In the genomic region with DNA sequence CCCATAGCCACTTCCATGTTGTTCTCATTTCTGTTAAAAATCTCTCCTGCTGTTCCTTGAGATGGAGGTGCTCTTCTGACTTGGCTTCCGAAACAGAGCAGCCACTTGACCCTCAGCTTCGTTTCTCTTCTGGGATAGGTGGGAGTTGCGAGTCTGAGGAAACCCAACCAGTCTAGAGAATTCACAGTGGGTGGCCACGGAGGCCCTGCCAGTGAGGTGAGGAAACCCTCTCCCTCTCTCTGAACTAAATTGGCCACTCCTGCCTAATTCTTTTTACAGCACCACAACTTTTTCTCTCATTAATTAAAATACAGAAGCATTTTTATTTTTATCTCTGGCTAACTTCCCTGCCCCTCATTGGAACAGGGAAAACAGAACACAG, we compare ENCODE assay signal across 11 mouse cellular contexts.
A peak's percentile ranks its signal among the peaks of the same experiment; 100 is the strongest.
DNase-seq lines count a peak whose midpoint lies in the region; ATAC-seq and TF ChIP-seq lines count a peak whose summit lies in the region.
"Had no signal": no experiment of that assay in that cellular context is flagged by ENCODE, and none has a peak within 500 bp of the region (broad histone marks: within the 10 kb centered on the region; RNA-seq: fewer than 3 reads in every experiment).

No protein-coding gene starts in this region.

- H3K36me3 ChIP-seq in embryonic facial prominence, embryonic 13.5 days, result no peaks in the 10 kb centered on the region
- no peaks in the 10 kb centered on the region for H3K36me3 ChIP-seq in embryonic facial prominence, embryonic 10.5 days (replicated peaks)
- H3K36me3 ChIP-seq in forebrain, embryonic 12.5 days (replicated peaks), result no peaks in the 10 kb centered on the region
- H3K36me3 ChIP-seq in hindbrain, embryonic 14.5 days (replicated peaks; ENCODE audit: control insufficient read depth, insufficient read depth), result no peaks in the 10 kb centered on the region
- H3K36me3 ChIP-seq in midbrain, embryonic 16.5 days (ENCODE audit: control insufficient read depth, insufficient read depth, low read length), result no peaks in the 10 kb centered on the region
- no peaks in the 10 kb centered on the region for H3K36me3 ChIP-seq in heart, adult 2 months (ENCODE audit: control insufficient read depth, insufficient read depth, low read length)
- H3K36me3 ChIP-seq: heart, embryonic 15.5 days; intestine, embryonic 15.5 days; limb, embryonic 13.5 days had no signal

- 40% methylated on average over 4 of the region's 4 CpGs for WGBS in embryonic facial prominence, embryonic 13.5 days
- 45% methylated on average over 4 of the region's 4 CpGs for WGBS in embryonic facial prominence, embryonic 10.5 days
- WGBS in forebrain, embryonic 12.5 days, result 50% methylated on average over 4 of the region's 4 CpGs
- WGBS in hindbrain, embryonic 14.5 days, result 53% methylated on average over 4 of the region's 4 CpGs
- WGBS in midbrain, embryonic 16.5 days, result 44% methylated on average over 4 of the region's 4 CpGs
- WGBS in heart, adult 2 months, result 38% methylated on average over 4 of the region's 4 CpGs

- no peak for TF ChIP-seq EP300 in heart, adult 2 months (IDR thresholded peaks at IDR 0.05; ENCODE audit: insufficient read depth, low read depth, low read length)

- H3K4me3 ChIP-seq in embryonic facial prominence, embryonic 13.5 days, result peak overlapping the region; percentile 38; the same call in 1 of the 2 replicates
- no peak overlapping the region for H3K4me3 ChIP-seq in embryonic facial prominence, embryonic 10.5 days
- peak overlapping the region; percentile 51; the same call in 1 of the 2 replicates for H3K4me3 ChIP-seq in forebrain, embryonic 12.5 days (replicated peaks)
- H3K4me3 ChIP-seq in hindbrain, embryonic 14.5 days (replicated peaks; ENCODE audit: low read length), result peak overlapping the region; percentile 54
- peak overlapping the region; percentile 69 for H3K4me3 ChIP-seq in midbrain, embryonic 16.5 days (ENCODE audit: low read depth, low read length)
- no peak overlapping the region for H3K4me3 ChIP-seq in heart, adult 2 months

- no peak overlapping the region for H3K9ac ChIP-seq in embryonic facial prominence, embryonic 13.5 days
- no peak overlapping the region for H3K9ac ChIP-seq in forebrain, embryonic 12.5 days
- peak overlapping the region; percentile 83; the same call in 1 of the 2 replicates for H3K9ac ChIP-seq in hindbrain, embryonic 14.5 days
- peak overlapping the region; percentile 88 for H3K9ac ChIP-seq in midbrain, embryonic 16.5 days (ENCODE audit: low read depth, low read length)
- H3K9ac ChIP-seq in heart, adult 2 months (ENCODE audit: low read depth, low read length), result no peak overlapping the region
- H3K9ac ChIP-seq: heart, embryonic 15.5 days; intestine, embryonic 15.5 days; limb, embryonic 13.5 days had no signal

- no peak for TF ChIP-seq POLR2A in heart, adult 2 months (IDR thresholded peaks at IDR 0.05; ENCODE audit: insufficient read depth, low read depth, low read length)

- intact Hi-C loops in heart, adult 2 months (cut with DNase I), result no loop called here

- no peak for ATAC-seq in embryonic facial prominence, embryonic 13.5 days (ENCODE audit: insufficient number of reproducible peaks, insufficient read depth, low FRiP score, low TSS enrichment, low read depth)
- ATAC-seq in forebrain, embryonic 12.5 days (ENCODE audit: low FRiP score), result no peak
- no peak for ATAC-seq in hindbrain, embryonic 14.5 days (ENCODE audit: low FRiP score)
- ATAC-seq in midbrain, embryonic 16.5 days, result no peak

- TF ChIP-seq CTCF in heart, adult 2 months (IDR thresholded peaks at IDR 0.05), result no peak

- H3K4me2 ChIP-seq in embryonic facial prominence, embryonic 13.5 days, result no peak overlapping the region; the same call in 1 of the 2 replicates
- peak overlapping the region; percentile 81; the same call in 1 of the 2 replicates for H3K4me2 ChIP-seq in forebrain, embryonic 12.5 days
- peak overlapping the region; percentile 82 for H3K4me2 ChIP-seq in hindbrain, embryonic 14.5 days (replicated peaks)
- peak overlapping the region; percentile 76 for H3K4me2 ChIP-seq in midbrain, embryonic 16.5 days (ENCODE audit: low read length)

- DNase-seq in embryonic facial prominence, embryonic 10.5 days (ENCODE audit: low spot score), result no peak
- DNase-seq in hindbrain, embryonic 14.5 days (ENCODE audit: low spot score), result no peak
- no peak for DNase-seq in right cerebral cortex, adult 18-20 months
- no peak for DNase-seq in adrenal gland, adult (ENCODE audit: inconsistent age in 2 of 2, low spot score in 1 of 2)
- no peak for DNase-seq in heart, adult 2 months

- no peaks in the 10 kb centered on the region; the same call in 1 of the 2 replicates for H3K79me2 ChIP-seq in heart, adult 2 months (replicated peaks; ENCODE audit: control insufficient read depth, insufficient read depth, low read length)

- no peak overlapping the region for H3K27ac ChIP-seq in embryonic facial prominence, embryonic 13.5 days
- H3K27ac ChIP-seq in embryonic facial prominence, embryonic 10.5 days (replicated peaks), result no peak overlapping the region
- H3K27ac ChIP-seq in forebrain, embryonic 12.5 days, result no peak overlapping the region
- no peak overlapping the region for H3K27ac ChIP-seq in hindbrain, embryonic 14.5 days
- peak overlapping the region; percentile 82 for H3K27ac ChIP-seq in midbrain, embryonic 16.5 days (ENCODE audit: low read length)
- no peak overlapping the region for H3K27ac ChIP-seq in heart, adult 2 months
- H3K27ac ChIP-seq: heart, embryonic 15.5 days; intestine, embryonic 15.5 days; limb, embryonic 13.5 days had no signal

- peaks cover 10% of the 10 kb centered on the region for H3K4me1 ChIP-seq in embryonic facial prominence, embryonic 13.5 days
- H3K4me1 ChIP-seq in embryonic facial prominence, embryonic 10.5 days, result peaks cover 14% of the 10 kb centered on the region
- peaks cover 10% of the 10 kb centered on the region for H3K4me1 ChIP-seq in forebrain, embryonic 12.5 days
- peaks cover 12% of the 10 kb centered on the region for H3K4me1 ChIP-seq in hindbrain, embryonic 14.5 days (replicated peaks; ENCODE audit: control insufficient read depth, insufficient read depth, low read length)
- peaks cover 5% of the 10 kb centered on the region for H3K4me1 ChIP-seq in midbrain, embryonic 16.5 days (ENCODE audit: control insufficient read depth, insufficient read depth, low read length)
- H3K4me1 ChIP-seq in heart, adult 2 months (ENCODE audit: control insufficient read depth, insufficient read depth, low read length), result no peaks in the 10 kb centered on the region

- peaks cover 54% of the 10 kb centered on the region for H3K27me3 ChIP-seq in embryonic facial prominence, embryonic 13.5 days
- peaks cover 54% of the 10 kb centered on the region for H3K27me3 ChIP-seq in embryonic facial prominence, embryonic 10.5 days (replicated peaks; ENCODE audit: low read depth, poor library complexity, severe bottlenecking)
- H3K27me3 ChIP-seq in forebrain, embryonic 12.5 days, result peaks cover 52% of the 10 kb centered on the region
- no peaks in the 10 kb centered on the region; the same call in 1 of the 2 replicates for H3K27me3 ChIP-seq in hindbrain, embryonic 14.5 days (ENCODE audit: control insufficient read depth, insufficient read depth, low read length)
- no peaks in the 10 kb centered on the region for H3K27me3 ChIP-seq in midbrain, embryonic 16.5 days (ENCODE audit: control insufficient read depth, insufficient read depth, low read depth, low read length)
- peaks cover 5% of the 10 kb centered on the region; the same call in 1 of the 2 replicates for H3K27me3 ChIP-seq in heart, adult 2 months (ENCODE audit: control insufficient read depth, insufficient read depth, low read length)

- H3K9me3 ChIP-seq in embryonic facial prominence, embryonic 13.5 days, result no peaks in the 10 kb centered on the region
- 0 out of 2 replicates have a peak, but pooled peaks cover 4% of the 10 kb centered on the region for H3K9me3 ChIP-seq in embryonic facial prominence, embryonic 10.5 days
- no peaks in the 10 kb centered on the region for H3K9me3 ChIP-seq in forebrain, embryonic 12.5 days
- H3K9me3 ChIP-seq in hindbrain, embryonic 14.5 days (ENCODE audit: control insufficient read depth, low read length), result no peaks in the 10 kb centered on the region
- H3K9me3 ChIP-seq in midbrain, embryonic 16.5 days (replicated peaks; ENCODE audit: control insufficient read depth, low read length, poor library complexity, severe bottlenecking), result no peaks in the 10 kb centered on the region
- H3K9me3 ChIP-seq: heart, embryonic 15.5 days; intestine, embryonic 15.5 days; limb, embryonic 13.5 days had no signal

Comparison
In these comparisons a context has a peak if more than half of its experiments do, and no peak if none do; other contexts are left out.
1. H3K4me3 ChIP-seq: peak in embryonic facial prominence, embryonic 13.5 days (single experiment), forebrain, embryonic 12.5 days (single experiment), hindbrain, embryonic 14.5 days (single experiment) and midbrain, embryonic 16.5 days (single experiment); none in embryonic facial prominence, embryonic 10.5 days (single experiment) and heart, adult 2 months (single experiment).
2. H3K9ac ChIP-seq: peak in hindbrain, embryonic 14.5 days (single experiment) and midbrain, embryonic 16.5 days (single experiment); none in embryonic facial prominence, embryonic 13.5 days (single experiment), forebrain, embryonic 12.5 days (single experiment) and heart, adult 2 months (single experiment).